Mouse (Mus musculus) hindbrain, embryonic 14.5 days (tissue): ENCODE data around the gene Osbpl2. TPM values are rescaled to one million over a fixed set of nuclear protein-coding genes. Genes with fewer than 3 reads are reported as not detected.

ENCODE experiments used
- ATAC-seq: fragments of 200-750 bp; cut with Nextera tagmentation; 2 replicates; pipeline ENCODE4 v1.8.0; 2017; ENCODE audit warnings: moderate number of reproducible peaks, mild to moderate bottlenecking, moderate TSS enrichment, moderate library complexity; ENCODE audit not compliant: low FRiP score
- DNase-seq: peaks from one replicate; pipeline ENCODE4 v3.0.0-alpha.2; 2015; ENCODE audit warnings: low spot score
- H3K27ac ChIP-seq: fragments of 300-500 bp; sonication (generic); 2 replicates; pipeline ENCODE4 v1.5.1; 2014; ENCODE audit warnings: mild to moderate bottlenecking, moderate library complexity
- H3K27me3 ChIP-seq: fragments of 300-500 bp; sonication (generic); 2 replicates; pipeline ENCODE4 v1.6.1; 2014; ENCODE audit warnings: mild to moderate bottlenecking, low read length, mixed read lengths; ENCODE audit not compliant: control insufficient read depth, insufficient read depth
- H3K36me3 ChIP-seq: fragments of 300-500 bp; sonication (generic); replicated peaks from 2 replicates; pipeline ENCODE4 v1.6.1; 2014; ENCODE audit not compliant: control insufficient read depth, insufficient read depth
- H3K4me1 ChIP-seq: fragments of 300-500 bp; sonication (generic); replicated peaks from 2 replicates; pipeline ENCODE4 v1.6.1; 2014; ENCODE audit warnings: antibody characterized with exemption, low read length, mixed read lengths; ENCODE audit not compliant: control insufficient read depth, insufficient read depth
- H3K4me2 ChIP-seq: fragments of 300-500 bp; sonication (generic); replicated peaks from 2 replicates; pipeline ENCODE4 v1.6.1; 2014; ENCODE audit warnings: mild to moderate bottlenecking, moderate library complexity
- H3K4me3 ChIP-seq: fragments of 300-500 bp; sonication (generic); replicated peaks from 2 replicates; pipeline ENCODE4 v1.5.1; 2014; ENCODE audit warnings: mild to moderate bottlenecking, low read length
- H3K9ac ChIP-seq: fragments of 300-500 bp; sonication (generic); 2 replicates; pipeline ENCODE4 v1.6.1; 2014
- H3K9me3 ChIP-seq: fragments of 300-500 bp; sonication (generic); 2 replicates; pipeline ENCODE4 v1.6.1; 2016; ENCODE audit warnings: low read length; ENCODE audit not compliant: control insufficient read depth
- WGBS: fragments of 180-500 bp; shearing (Covaris S2); extraction: QIAGEN DNeasy Blood & Tissue Kit; methylation state at CpG from one replicate; pipeline ENCODE4 v1.1.7; 2014; 5-methylcytosine and 5-hydroxymethylcytosine counted together
- polyA plus RNA-seq: library from polyadenylated mRNA; unstranded; fragments of >200 nt; fragmentation: Nextera tagmentation; extraction: Ambion mirVana; gene quantifications from 2 replicates; pipeline ENCODE4 v1.2.1, GENCODE M21; 2014

The Osbpl2 gene
- polyA plus RNA-seq, 1 experiment from 2014 or later: 73.1 TPM

GRCm38 (mm10) chr2:180116081-180116493 lies 3.0 kb upstream of the Osbpl2 start:
- H3K4me2 ChIP-seq: no peak overlapping the region
- H3K27ac ChIP-seq: no peak overlapping the region
- ATAC-seq (no peak), DNase-seq (no peak)
- H3K4me3 ChIP-seq: no peak overlapping the region
- 69% methylated on average over 10 of the region's 10 CpGs for WGBS
- no peaks in the 10 kb centered on the region for H3K27me3 ChIP-seq
- H3K9ac ChIP-seq: no peak overlapping the region
- peaks cover 42% of the 10 kb centered on the region for H3K4me1 ChIP-seq
- no peaks in the 10 kb centered on the region for H3K36me3 ChIP-seq
- no peaks in the 10 kb centered on the region for H3K9me3 ChIP-seq

- no peak for ATAC-seq
- WGBS: 57% methylated on average over 8 of the region's 8 CpGs
- no peak for DNase-seq
- Histone ChIP-seq H3K9me3 (no peaks in the 10 kb centered on the region), H3K4me3 (no peak overlapping the region), H3K4me2 (no peak overlapping the region), H3K4me1 (peaks cover 42% of the 10 kb centered on the region), H3K27ac (no peak overlapping the region), H3K27me3 (no peaks in the 10 kb centered on the region), H3K36me3 (no peaks in the 10 kb centered on the region), H3K9ac (no peak overlapping the region)
These were observed 2.2 kb upstream of the Osbpl2 start for GRCm38 (mm10) chr2:180116741-180117484.

- H3K27me3 ChIP-seq: no peaks in the 10 kb centered on the region
- WGBS: 8% methylated on average over 13 of the region's 13 CpGs
- H3K36me3 ChIP-seq: no peaks in the 10 kb centered on the region; the same call in 1 of the 2 replicates
- peak overlapping the region; percentile 87 for H3K27ac ChIP-seq
- H3K9me3 ChIP-seq: no peaks in the 10 kb centered on the region
- peaks cover 42% of the 10 kb centered on the region for H3K4me1 ChIP-seq
- peak overlapping the region; percentile 84 for H3K4me2 ChIP-seq
- DNase-seq: peak; percentile 73
- ATAC-seq: peak; percentile 42
- peak overlapping the region; percentile 46; the same call in 1 of the 2 replicates for H3K9ac ChIP-seq
- H3K4me3 ChIP-seq: no peak overlapping the region
These were observed 1.5 kb upstream of the Osbpl2 start for GRCm38 (mm10) chr2:180117485-180118194.

- peak overlapping the region; percentile 68 for H3K9ac ChIP-seq
- WGBS: 2% methylated on average over 67 of the region's 68 CpGs
- H3K36me3 ChIP-seq: peaks cover 5% of the 10 kb centered on the region; the same call in 1 of the 2 replicates
- H3K9me3 ChIP-seq: no peaks in the 10 kb centered on the region
- no peak for DNase-seq
- peak; percentile 9; the same call in 1 of the 2 replicates for ATAC-seq
- no peaks in the 10 kb centered on the region for H3K27me3 ChIP-seq
- H3K4me2 ChIP-seq: peak overlapping the region; percentile 84
- H3K27ac ChIP-seq: peak overlapping the region; percentile 75
- peaks cover 37% of the 10 kb centered on the region for H3K4me1 ChIP-seq
- peak overlapping the region; percentile 73 for H3K4me3 ChIP-seq
These were observed 559 bp downstream of the Osbpl2 start for GRCm38 (mm10) chr2:180119439-180120291.

GRCm38 (mm10) chr2:180120292-180120761 lies 1.2 kb downstream of the Osbpl2 start:
- WGBS: 67% methylated on average over 5 of the region's 5 CpGs
- no peak for ATAC-seq
- no peaks in the 10 kb centered on the region for H3K9me3 ChIP-seq
- no peak overlapping the region for H3K27ac ChIP-seq
- peaks cover 33% of the 10 kb centered on the region for H3K4me1 ChIP-seq
- H3K36me3 ChIP-seq: peaks cover 5% of the 10 kb centered on the region; the same call in 1 of the 2 replicates
- H3K4me2 ChIP-seq: peak overlapping the region; percentile 84
- H3K9ac ChIP-seq: peak overlapping the region; percentile 68
- DNase-seq: no peak
- no peaks in the 10 kb centered on the region for H3K27me3 ChIP-seq
- H3K4me3 ChIP-seq: peak overlapping the region; percentile 73

- H3K4me2 ChIP-seq: no peak overlapping the region
- 87% methylated on average over 2 of the region's 2 CpGs for WGBS
These were observed 5.1 kb downstream of the Osbpl2 start for GRCm38 (mm10) chr2:180124192-180124591.

GRCm38 (mm10) chr2:180126195-180126594 lies 7.1 kb downstream of the Osbpl2 start:
- ATAC-seq (no peak), DNase-seq (no peak)
- Histone ChIP-seq H3K4me1 (peaks cover 10% of the 10 kb centered on the region; the same call in 1 of the 2 replicates), H3K4me3 (no peak overlapping the region), H3K36me3 (peaks cover 5% of the 10 kb centered on the region; the same call in 1 of the 2 replicates), H3K27me3 (no peaks in the 10 kb centered on the region), H3K4me2 (no peak overlapping the region), H3K9ac (no peak overlapping the region), H3K9me3 (no peaks in the 10 kb centered on the region), H3K27ac (no peak overlapping the region)
- WGBS: 13% methylated on average over 4 of the region's 4 CpGs

More at GRCm38 (mm10) chr2:180124192-180124591, 5.1 kb downstream of the Osbpl2 start:
- peaks cover 5% of the 10 kb centered on the region; the same call in 1 of the 2 replicates for H3K36me3 ChIP-seq
- H3K4me3 ChIP-seq: no peak overlapping the region
- no peak overlapping the region for H3K9ac ChIP-seq
- no peaks in the 10 kb centered on the region for H3K27me3 ChIP-seq
- ATAC-seq (no peak), DNase-seq (no peak)
- H3K27ac ChIP-seq: no peak overlapping the region
- H3K4me1 ChIP-seq: peaks cover 16% of the 10 kb centered on the region
- H3K9me3 ChIP-seq: no peaks in the 10 kb centered on the region

GRCm38 (mm10) chr2:180127675-180128074 lies 8.6 kb downstream of the Osbpl2 start:
- H3K36me3 ChIP-seq: peaks cover 5% of the 10 kb centered on the region; the same call in 1 of the 2 replicates
- no peaks in the 10 kb centered on the region for H3K27me3 ChIP-seq
- H3K4me2 ChIP-seq: no peak overlapping the region
- no peaks in the 10 kb centered on the region for H3K9me3 ChIP-seq
- WGBS: 43% methylated on average over 1 of the region's 1 CpGs
- peak overlapping the region; percentile 16; the same call in 1 of the 2 replicates for H3K9ac ChIP-seq
- no peak for ATAC-seq
- H3K4me3 ChIP-seq: no peak overlapping the region
- peaks cover 10% of the 10 kb centered on the region for H3K4me1 ChIP-seq
- H3K27ac ChIP-seq: no peak overlapping the region
- DNase-seq: no peak
